Mouse (Mus musculus) lung, adult 2 months (tissue): ENCODE measurements around the gene Clk4.

ENCODE experiments used
- CTCF ChIP-seq: fragments of 200-500 bp; IDR thresholded peaks from 2 replicates; pipeline ENCODE4 v1.5.1; 2011; ENCODE audit warnings: mild to moderate bottlenecking, low read length, control low read depth; ENCODE audit not compliant: insufficient read depth
- POLR2A ChIP-seq: fragments of 200-500 bp; IDR thresholded peaks from 2 replicates; pipeline ENCODE4 v1.6.1; 2011; ENCODE audit warnings: low read depth, mild to moderate bottlenecking, control low read depth, low read length, borderline replicate concordance; ENCODE audit errors: extremely low read depth

- TF ChIP-seq CTCF, result no peak
- no peak for TF ChIP-seq POLR2A
Measured at GRCm38 (mm10) chr11:51329837-51330714, 68.5 kb downstream of the Clk4 start.
